Mouse (Mus musculus) inflammation-experienced regulatory T-cells, adult 6 months (primary cell): Measurements from ENCODE around the gene Nme7. TPM values are rescaled to one million over a fixed set of nuclear protein-coding genes. Genes with fewer than 3 reads are reported as not detected.

ENCODE experiments used
- ATAC-seq: one replicate; pipeline ENCODE4 v1.8.0; 2017
- polyA plus RNA-seq, 3 experiments: library from polyadenylated mRNA; unstranded; fragments of 100-300 nt; shearing (Covaris generic); gene quantifications; one replicate each; pipeline ENCODE4 v1.2.1; 2017

The Nme7 gene
- polyA plus RNA-seq, 3 experiments from 2014 or later, result 11.5 to 19.0 (median 12.5) TPM

DNA sequence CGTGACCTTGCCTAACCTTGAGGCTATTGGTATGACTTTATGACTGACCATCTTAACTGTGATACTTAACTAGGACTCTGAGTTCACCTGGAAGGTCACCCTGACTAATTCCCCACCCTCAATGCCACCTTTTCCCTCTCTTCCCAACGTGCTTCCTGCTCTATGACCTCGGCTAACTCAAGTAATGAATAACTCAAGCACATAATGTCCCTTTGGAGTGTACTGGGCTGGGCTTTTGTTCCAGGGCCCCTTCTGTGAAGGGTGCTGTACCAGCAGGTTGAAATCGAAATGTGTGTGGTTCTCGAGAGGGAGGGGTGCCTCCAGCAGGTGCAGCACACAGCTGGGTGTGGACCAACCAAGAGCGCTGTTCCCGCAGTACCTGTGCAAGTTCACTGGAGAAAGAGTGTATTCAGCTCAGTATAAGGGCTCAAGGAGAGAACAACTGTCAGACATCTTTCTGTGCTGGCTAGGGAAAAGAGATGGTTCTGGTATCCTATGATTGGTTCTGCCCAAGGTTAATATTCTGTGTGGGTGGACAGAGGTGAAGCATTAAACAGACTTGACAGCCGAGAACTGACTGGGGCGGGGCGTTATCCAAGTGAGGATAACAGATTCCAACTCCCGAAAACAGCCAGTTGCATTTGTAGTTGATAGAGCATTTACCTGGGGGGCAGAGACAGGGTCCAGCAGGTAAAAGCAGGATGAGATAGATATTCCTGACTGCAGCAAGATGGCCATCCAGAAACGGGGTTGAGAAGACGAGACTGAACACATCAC lies 157.2 kb downstream of the Nme7 start:
- ATAC-seq, result no peak

- no peak for ATAC-seq
Observed at GRCm38 (mm10) chr1:164461726-164462125, 157.8 kb downstream of the Nme7 start.

DNA sequence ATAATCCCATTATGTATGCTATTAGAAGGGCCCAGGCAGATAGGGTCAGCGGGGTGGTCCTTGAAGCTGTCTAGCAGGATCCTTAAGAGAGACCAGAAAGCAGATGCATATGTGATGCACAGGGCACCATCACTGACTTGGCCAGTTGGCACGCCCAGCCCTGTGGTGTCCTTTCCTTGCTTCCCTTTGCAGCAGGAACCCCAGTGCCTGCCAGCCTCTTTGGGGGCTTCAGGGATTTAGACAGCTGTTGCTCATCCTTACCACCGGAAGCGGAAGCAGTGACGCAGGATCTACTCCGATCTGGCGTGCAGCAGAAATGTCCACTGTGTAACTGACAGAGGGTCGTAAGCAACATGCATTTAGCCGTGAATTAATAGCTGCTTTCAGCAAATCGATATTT lies 163.5 kb downstream of the Nme7 start:
- ATAC-seq, result no peak

GRCm38 (mm10) chr1:164468329-164468728 lies 164.4 kb downstream of the Nme7 start:
- ATAC-seq, result no peak

DNA sequence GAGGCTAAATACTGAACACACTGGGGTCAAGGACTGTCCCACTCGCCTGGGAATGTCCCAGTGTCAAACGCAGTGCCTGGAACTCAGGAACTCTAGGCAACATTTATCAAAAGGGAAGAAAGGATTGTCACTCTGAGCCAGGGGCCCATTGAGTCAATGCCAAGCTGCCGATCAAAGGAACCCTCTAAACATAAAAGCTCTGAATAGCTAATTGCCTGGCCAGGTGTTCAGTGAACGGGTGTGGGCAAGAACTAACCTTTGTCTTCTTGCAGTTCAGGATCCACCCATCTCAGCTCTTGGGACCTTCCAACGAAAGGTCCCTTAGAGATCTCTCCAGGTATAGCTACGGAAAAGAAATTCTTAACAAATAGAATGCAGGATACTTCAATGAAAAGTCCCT lies 167.1 kb downstream of the Nme7 start:
- ATAC-seq, result no peak

DNA sequence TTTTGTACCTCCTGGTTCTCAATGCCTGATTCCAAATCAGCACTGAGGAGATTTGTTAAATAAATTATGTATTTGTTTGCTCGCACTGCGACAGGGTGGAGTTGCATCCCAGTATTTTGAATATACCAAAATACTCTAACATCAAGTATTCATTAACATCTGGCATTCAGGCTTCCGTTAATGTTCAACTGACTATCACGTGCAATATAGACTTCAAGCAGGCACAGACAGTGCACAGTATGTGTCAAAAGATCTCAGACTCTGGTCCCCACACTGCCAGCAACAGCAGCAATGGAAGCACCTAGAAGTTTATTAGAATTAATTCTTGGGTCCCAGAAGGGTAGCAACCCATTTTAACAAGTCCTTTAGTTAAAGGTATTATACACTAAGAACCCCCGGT lies 167.7 kb downstream of the Nme7 start:
- ATAC-seq, result no peak

DNA sequence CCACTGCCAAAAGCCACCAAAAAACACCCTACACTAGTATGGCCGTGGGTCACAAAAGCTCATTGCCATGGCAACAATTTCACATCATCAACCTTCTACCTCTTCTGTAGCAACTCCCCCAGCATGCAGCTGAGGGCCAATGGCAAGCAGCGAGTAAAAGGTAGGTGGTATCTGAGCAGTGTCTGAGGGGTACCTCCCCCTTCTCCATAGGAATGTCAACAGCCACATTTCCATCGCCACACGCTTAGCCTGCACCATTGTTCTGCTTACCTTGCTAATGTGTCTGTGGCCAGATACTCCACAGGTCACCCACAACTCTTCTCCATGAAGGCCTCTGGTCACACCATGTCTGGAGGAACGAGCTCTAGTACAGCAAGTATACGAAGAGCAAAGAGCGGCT lies 169.5 kb downstream of the Nme7 start:
- no peak for ATAC-seq

DNA sequence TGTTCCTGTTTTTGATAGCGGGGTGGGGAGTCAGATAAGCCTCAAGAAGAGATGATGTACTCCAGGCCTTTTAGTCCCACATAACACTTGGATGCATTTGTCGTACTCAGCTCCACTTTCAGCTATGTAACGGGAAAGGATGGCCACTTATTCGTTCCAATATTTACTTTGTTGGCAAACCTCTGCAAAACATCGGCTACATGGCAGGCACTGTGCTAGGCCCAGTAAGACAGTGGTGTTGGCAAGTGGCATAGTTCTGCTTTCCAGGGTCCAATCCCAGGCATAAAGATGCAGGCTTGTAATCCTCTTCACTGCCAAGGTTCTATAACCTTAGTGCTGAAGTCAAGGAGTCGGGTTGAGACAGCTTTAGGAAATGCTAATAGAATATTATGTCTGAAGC lies 170.4 kb downstream of the Nme7 start:
- ATAC-seq, result no peak

GRCm38 (mm10) chr1:164474778-164475511 lies 171.0 kb downstream of the Nme7 start:
- no peak for ATAC-seq

DNA sequence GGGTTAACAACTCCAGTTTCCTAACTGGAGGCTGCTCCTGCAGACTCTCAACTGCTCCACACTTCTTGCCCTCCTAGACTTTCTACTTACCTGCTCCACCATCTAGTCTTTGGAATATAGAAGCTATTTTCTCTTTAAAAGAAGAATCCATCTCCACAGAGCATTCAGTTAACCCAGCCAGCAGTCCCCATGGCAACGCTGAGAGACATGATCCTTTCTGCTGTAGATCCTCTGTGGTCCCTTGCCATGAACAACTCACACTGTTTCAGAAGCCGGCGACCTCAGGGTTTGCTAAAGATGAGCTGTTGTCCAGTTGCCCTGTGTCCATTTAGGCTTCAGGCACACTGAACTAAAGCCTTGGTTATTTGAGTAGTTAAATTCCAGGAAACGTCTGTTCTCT lies 172.0 kb downstream of the Nme7 start:
- no peak for ATAC-seq

DNA sequence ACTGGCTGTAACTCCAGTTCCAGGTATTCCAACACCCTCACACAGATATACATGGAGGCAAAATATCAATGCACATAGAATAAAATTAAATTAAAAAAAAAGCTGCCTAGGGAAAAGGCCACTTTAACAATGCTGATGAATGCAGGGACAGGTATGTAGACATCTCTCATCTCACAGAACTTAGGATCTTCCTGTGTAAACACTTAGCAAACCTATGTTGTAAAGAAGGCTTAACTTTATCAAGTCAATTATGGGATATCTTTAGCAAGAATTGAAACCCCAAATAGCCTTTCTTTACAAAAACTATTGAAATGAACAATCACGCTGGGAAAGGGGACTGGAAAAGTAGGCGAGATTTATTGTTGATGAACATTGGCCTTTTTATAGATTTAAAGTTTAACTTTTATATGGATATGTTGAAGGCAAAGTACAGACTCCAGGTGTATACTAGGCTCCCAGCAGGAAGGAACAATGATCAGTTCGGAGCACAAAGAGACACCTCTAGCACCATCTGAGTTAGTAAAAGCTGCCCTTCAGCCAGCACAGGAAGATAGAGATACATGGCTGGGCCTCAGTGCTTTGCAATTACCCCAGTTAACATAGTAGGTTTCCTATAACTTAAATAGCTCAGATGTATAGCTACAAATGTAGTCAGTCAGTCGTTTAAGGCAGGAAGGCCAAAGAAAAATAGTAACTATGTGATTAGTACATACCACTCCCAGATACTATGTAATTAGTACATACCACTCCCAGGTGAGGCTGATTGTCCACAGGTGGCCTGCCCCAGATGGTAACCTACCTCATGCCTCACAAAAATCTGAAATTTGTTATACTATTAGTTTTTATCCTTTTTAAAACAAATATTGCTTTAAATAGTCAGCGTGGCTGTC lies 177.1 kb downstream of the Nme7 start:
- ATAC-seq, result no peak

- ATAC-seq, result no peak
Observed at GRCm38 (mm10) chr1:164481645-164482354, 177.9 kb downstream of the Nme7 start.

GRCm38 (mm10) chr1:164482833-164483232 lies 178.9 kb downstream of the Nme7 start:
- ATAC-seq, result no peak

- ATAC-seq, result no peak
Observed at GRCm38 (mm10) chr1:164483728-164484127, 179.8 kb downstream of the Nme7 start.

Other genes with a start within 250 kb of the Nme7 start
- 100 to 1,000 TPM in 2 of 3 experiments, 10 to 100 TPM in 1; 60.7 to 367 (median 330) TPM for gene Sell, start 242.1 kb upstream of the Nme7 start, polyA plus RNA-seq
- 1 to 10 TPM in 2 of 3 experiments, not detected in 1; 1.1 to 3.0 TPM for gene Selp, start 188.9 kb upstream of the Nme7 start, polyA plus RNA-seq
- not detected for gene F5, start 152.3 kb upstream of the Nme7 start, polyA plus RNA-seq
- 1 to 10 TPM; 1.3 to 2.1 (median 1.6) TPM for gene Slc19a2, start 55.1 kb upstream of the Nme7 start, polyA plus RNA-seq
- 10 to 100 TPM in 2 of 3 experiments, 1 to 10 TPM in 1; 8.4 to 11.3 (median 10.6) TPM for gene Ccdc181, start 28.5 kb upstream of the Nme7 start, polyA plus RNA-seq
- gene Blzf1, start 3.4 kb downstream of the Nme7 start, polyA plus RNA-seq, result 10 to 100 TPM; 22.7 to 24.3 (median 23.1) TPM
- gene Atp1b1, start 154.2 kb downstream of the Nme7 start, polyA plus RNA-seq, result 1 to 10 TPM in 2 of 3 experiments, under 1 TPM in 1; 0.19 to 3.4 (median 2.4) TPM